Mouse (Mus musculus): ENCODE data around the gene Faim2. TPM values are rescaled to one million over a fixed set of nuclear protein-coding genes. Genes with fewer than 3 reads are reported as not detected.
A peak's percentile ranks its signal among the peaks of the same experiment; 100 is the strongest.

The Faim2 gene
- polyA plus RNA-seq, 1 experiment from 2014 or later = 6.7 TPM

DNA sequence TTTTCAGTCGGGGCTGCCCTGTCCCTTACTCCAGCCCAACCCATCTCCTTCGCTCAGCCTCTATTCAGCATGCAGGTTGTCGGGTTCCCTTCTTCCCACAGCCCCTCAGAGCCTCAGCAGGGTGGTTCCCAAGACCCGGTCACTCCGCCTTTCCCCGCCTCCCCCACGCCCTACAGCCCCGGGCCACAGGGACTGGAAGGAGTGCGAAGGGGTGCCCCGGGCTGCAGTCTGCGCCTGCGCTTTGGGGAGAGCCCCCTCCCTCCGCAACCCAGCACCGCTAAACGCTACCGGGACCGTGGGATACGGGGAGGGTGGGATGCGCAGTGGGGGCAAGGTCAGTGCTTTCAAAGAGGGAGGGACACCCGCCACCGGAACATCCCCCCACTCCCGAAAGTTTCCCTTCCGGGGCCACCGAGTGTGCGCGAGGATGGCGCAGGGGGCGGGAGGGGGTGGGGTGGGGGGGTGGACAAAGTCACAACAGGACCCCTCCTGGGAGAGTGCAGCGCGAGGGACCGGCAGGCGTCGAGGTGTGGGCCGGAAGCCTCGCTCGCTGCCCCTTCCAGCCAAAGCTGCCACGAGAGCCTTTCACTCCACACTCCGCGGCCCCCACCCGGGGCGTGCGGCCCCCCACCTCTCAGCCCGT lies 70.9 kb downstream of the Faim2 start:
- peak; percentile 80 for ATAC-seq (ENCODE audit: low FRiP score, low read depth)
- Histone ChIP-seq H3K27me3 (replicated peaks) (no peaks in the 10 kb centered on the region), H3K4me3 (peak overlapping the region; percentile 79), H3K27ac (peak overlapping the region; percentile 72), H3K4me1 (peaks cover 49% of the 10 kb centered on the region), H3K9ac (peak overlapping the region; percentile 78), H3K4me2 (replicated peaks) (peak overlapping the region; percentile 86), H3K36me3 (no peaks in the 10 kb centered on the region; the same call in 1 of the 2 replicates), H3K9me3 (no peaks in the 10 kb centered on the region)
- under 1% methylated on average over 42 of the region's 43 CpGs for WGBS

DNA sequence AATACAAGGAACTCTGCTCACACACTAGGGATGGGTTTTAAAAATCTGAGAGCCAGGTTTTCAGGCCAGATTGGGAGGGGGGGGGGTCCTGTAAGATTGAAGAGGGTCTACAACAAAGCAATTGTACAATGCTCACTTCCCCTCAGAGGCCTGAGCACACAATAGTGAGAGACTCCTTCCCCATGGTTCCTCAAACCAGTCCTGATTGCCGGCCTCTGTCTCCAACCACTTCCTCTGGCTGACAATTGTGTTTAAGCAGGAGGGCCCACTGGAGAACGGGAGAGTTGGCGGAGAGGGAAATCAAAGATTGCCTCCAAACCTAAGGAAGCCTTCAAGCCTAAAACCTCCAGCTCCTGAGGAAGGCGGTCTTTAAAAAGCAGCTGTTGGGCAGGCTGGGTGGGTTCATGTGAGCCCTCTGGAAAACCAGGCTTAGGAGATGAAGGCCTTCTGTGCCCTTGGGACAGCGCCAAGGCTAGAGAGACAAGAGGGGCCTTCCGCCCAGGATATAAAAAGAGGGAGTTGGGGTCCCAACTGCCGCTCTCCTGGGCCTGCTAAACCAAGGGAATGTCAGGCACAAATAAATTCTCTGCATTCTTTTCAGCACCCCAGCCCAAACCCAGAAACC lies 71.5 kb downstream of the Faim2 start:
- peak overlapping the region; percentile 86 for H3K4me2 ChIP-seq (replicated peaks)
- H3K27me3 ChIP-seq (replicated peaks) = no peaks in the 10 kb centered on the region
- peak overlapping the region; percentile 79 for H3K4me3 ChIP-seq
- H3K9ac ChIP-seq = peak overlapping the region; percentile 78
- WGBS = 16% methylated on average over 7 of the region's 7 CpGs
- H3K36me3 ChIP-seq = peaks cover 3% of the 10 kb centered on the region; the same call in 1 of the 2 replicates
- no peak for ATAC-seq (ENCODE audit: low FRiP score, low read depth)
- H3K9me3 ChIP-seq = no peaks in the 10 kb centered on the region
- H3K4me1 ChIP-seq = peaks cover 49% of the 10 kb centered on the region
- peak overlapping the region; percentile 72 for H3K27ac ChIP-seq

DNA sequence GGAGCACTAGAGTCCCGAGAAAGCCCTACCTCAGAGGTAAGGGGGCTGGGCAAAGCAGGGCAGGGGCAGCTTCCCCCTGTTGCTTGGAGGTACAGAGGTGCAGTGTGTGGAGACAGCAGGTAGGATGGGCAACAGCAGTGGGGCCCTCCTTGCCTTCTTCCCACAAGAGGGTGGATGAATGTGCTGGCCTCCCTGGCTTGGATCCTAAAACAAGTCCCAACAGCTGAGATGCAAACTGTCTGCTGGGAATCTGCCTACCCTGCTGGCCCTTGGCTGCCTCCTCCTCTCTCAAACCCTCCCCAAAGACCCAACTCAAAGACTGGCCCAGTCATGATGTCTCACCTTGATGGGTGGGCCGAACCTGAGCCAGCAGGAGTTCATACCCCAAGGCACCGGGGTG lies 72.5 kb downstream of the Faim2 start:
- Histone ChIP-seq H3K4me1 (peaks cover 49% of the 10 kb centered on the region), H3K36me3 (peaks cover 3% of the 10 kb centered on the region; the same call in 1 of the 2 replicates), H3K27ac (no peak overlapping the region), H3K27me3 (replicated peaks) (no peaks in the 10 kb centered on the region), H3K9me3 (no peaks in the 10 kb centered on the region), H3K4me3 (no peak overlapping the region), H3K4me2 (replicated peaks) (peak overlapping the region; percentile 86), H3K9ac (0 out of 2 replicates have a peak overlapping the region, but pooled peaks have one; percentile 13)
- ATAC-seq (ENCODE audit: low FRiP score, low read depth) = no peak
- 78% methylated on average over 3 of the region's 3 CpGs for WGBS

GRCm38 (mm10) chr15:99454585-99455279 lies 73.2 kb downstream of the Faim2 start:
- Histone ChIP-seq H3K27ac (no peak overlapping the region), H3K9me3 (no peaks in the 10 kb centered on the region), H3K27me3 (replicated peaks) (no peaks in the 10 kb centered on the region), H3K9ac (0 out of 2 replicates have a peak overlapping the region, but pooled peaks have one; percentile 13), H3K36me3 (peaks cover 3% of the 10 kb centered on the region; the same call in 1 of the 2 replicates), H3K4me2 (replicated peaks) (peak overlapping the region; percentile 86), H3K4me3 (no peak overlapping the region), H3K4me1 (peaks cover 49% of the 10 kb centered on the region)
- 83% methylated on average over 7 of the region's 7 CpGs for WGBS
- no peak for ATAC-seq (ENCODE audit: low FRiP score, low read depth)

DNA sequence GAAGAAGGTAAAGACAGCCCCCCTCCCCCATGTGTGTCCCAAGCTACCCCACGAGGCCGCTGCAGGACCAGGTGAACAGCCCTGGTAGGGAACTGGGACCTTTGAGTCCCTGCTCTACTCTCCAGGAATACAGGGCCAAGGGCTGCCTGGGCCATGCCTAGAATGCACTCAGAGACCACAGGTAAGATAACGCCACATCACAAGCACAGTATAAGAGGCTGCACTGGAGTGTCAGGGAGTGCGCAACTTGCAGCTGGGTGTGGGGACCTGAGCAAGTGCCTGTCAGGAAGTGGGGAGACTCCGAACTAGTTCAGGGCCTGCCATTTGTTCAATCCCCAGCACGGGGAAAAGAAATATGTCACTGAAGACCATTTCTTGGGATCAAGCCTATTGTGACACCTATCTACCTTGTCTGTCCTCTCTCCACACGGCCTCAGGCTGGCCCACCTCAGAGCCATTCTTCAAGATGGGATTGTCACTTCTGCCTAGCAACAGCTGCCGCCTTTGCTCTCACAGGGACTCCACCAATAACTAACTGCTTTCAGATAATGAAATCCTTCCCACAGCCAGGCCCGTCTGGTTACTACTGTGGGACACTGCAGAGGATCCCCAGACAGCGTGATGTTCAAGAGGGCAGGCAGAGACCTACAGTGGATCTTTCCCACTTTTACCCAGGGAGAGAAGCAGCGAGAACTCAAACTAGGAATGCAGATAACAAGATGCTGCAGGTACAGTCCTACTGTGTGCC lies 74.6 kb downstream of the Faim2 start:
- no peak for ATAC-seq (ENCODE audit: low FRiP score, low read depth)
- no peak overlapping the region for H3K4me3 ChIP-seq
- no peak overlapping the region; the same call in 1 of the 2 replicates for H3K27ac ChIP-seq
- no peaks in the 10 kb centered on the region for H3K9me3 ChIP-seq
- H3K27me3 ChIP-seq (replicated peaks) = no peaks in the 10 kb centered on the region
- peaks cover 7% of the 10 kb centered on the region; the same call in 1 of the 2 replicates for H3K36me3 ChIP-seq
- 0 out of 2 replicates have a peak overlapping the region, but pooled peaks have one; percentile 2 for H3K4me2 ChIP-seq (replicated peaks)
- H3K9ac ChIP-seq = no peak overlapping the region
- peaks cover 51% of the 10 kb centered on the region for H3K4me1 ChIP-seq
- WGBS = 79% methylated on average over 11 of the region's 11 CpGs

DNA sequence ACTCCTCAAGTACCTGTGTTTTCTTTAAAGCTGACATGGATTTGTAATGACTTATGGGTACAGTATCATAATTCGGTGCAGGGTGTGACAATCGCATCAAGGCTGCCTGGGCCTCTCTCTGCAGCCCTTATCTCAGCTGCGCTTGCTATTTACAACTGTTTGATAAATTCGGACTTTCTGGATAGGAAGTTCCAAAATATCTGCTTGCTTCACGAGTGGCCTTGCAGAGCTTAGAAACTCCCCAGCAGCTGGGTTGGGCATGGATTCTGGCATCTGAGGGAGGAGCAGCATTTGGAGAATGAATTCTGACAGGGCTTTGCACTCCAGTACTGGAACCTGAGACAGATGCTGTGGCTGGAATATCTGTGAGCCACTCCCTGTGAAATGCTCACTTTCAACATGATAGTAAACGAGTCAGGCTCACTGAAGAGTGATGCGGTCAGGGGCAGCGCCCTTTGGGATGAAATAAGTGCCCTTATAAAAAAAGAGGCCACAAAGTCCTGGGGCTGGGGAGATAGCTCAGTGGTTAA lies 78.1 kb downstream of the Faim2 start:
- Histone ChIP-seq H3K36me3 (0 out of 2 replicates have a peak, but pooled peaks cover 7% of the 10 kb centered on the region), H3K4me2 (replicated peaks) (no peak overlapping the region), H3K4me1 (peaks cover 23% of the 10 kb centered on the region; the same call in 1 of the 2 replicates), H3K27ac (no peak overlapping the region), H3K9ac (no peak overlapping the region), H3K4me3 (no peak overlapping the region), H3K27me3 (replicated peaks) (no peaks in the 10 kb centered on the region), H3K9me3 (no peaks in the 10 kb centered on the region)
- ATAC-seq (ENCODE audit: low FRiP score, low read depth) = no peak
- 89% methylated on average over 8 of the region's 8 CpGs for WGBS

- no peak overlapping the region for H3K4me3 ChIP-seq
- H3K27ac ChIP-seq = no peak overlapping the region
- 78% methylated on average over 9 of the region's 9 CpGs for WGBS
- H3K27me3 ChIP-seq (replicated peaks) = no peaks in the 10 kb centered on the region
- ATAC-seq (ENCODE audit: low FRiP score, low read depth) = no peak
- H3K36me3 ChIP-seq = 0 out of 2 replicates have a peak, but pooled peaks cover 7% of the 10 kb centered on the region
- H3K4me1 ChIP-seq = peaks cover 18% of the 10 kb centered on the region; the same call in 1 of the 2 replicates
- H3K4me2 ChIP-seq (replicated peaks) = no peak overlapping the region
- H3K9ac ChIP-seq = no peak overlapping the region
- no peaks in the 10 kb centered on the region for H3K9me3 ChIP-seq
These were observed 78.7 kb downstream of the Faim2 start for GRCm38 (mm10) chr15:99449131-99449750.

Other genes starting within 250 kb of the Faim2 start
- 77.0 and 80.6 TPM in 2 replicates for gene Prpf40b, start 233.1 kb downstream of the Faim2 start, polyA plus RNA-seq (2016; fragmentation: Nextera tagmentation; extraction: Ambion mirVana)
- 0.51 and 0.56 TPM in 2 replicates for gene Fam186b, start 232.3 kb downstream of the Faim2 start, polyA plus RNA-seq (2016; fragmentation: Nextera tagmentation; extraction: Ambion mirVana)
- gene Fmnl3, start 157.7 kb downstream of the Faim2 start, polyA plus RNA-seq (2016; fragmentation: Nextera tagmentation; extraction: Ambion mirVana) = 15.1 and 16.1 TPM in 2 replicates
- 245 and 247 TPM in 2 replicates for gene Tmbim6, start 135.3 kb downstream of the Faim2 start, polyA plus RNA-seq (2016; fragmentation: Nextera tagmentation; extraction: Ambion mirVana)
- gene Nckap5l, start 70.4 kb downstream of the Faim2 start, polyA plus RNA-seq (2016; fragmentation: Nextera tagmentation; extraction: Ambion mirVana) = 15.4 and 17.2 TPM in 2 replicates
- gene Bcdin3d, start 53.4 kb downstream of the Faim2 start, polyA plus RNA-seq (2016; fragmentation: Nextera tagmentation; extraction: Ambion mirVana) = 17.0 and 17.4 TPM in 2 replicates
- gene Aqp2, start 50.9 kb upstream of the Faim2 start, polyA plus RNA-seq (2016; fragmentation: Nextera tagmentation; extraction: Ambion mirVana) = not detected in 2 replicates
- 2.3 and 2.9 TPM in 2 replicates for gene Aqp5, start 62.6 kb upstream of the Faim2 start, polyA plus RNA-seq (2016; fragmentation: Nextera tagmentation; extraction: Ambion mirVana)
- 0.60 and 1.1 TPM in 2 replicates for gene Aqp6, start 73.2 kb upstream of the Faim2 start, polyA plus RNA-seq (2016; fragmentation: Nextera tagmentation; extraction: Ambion mirVana)
- 207 and 218 TPM in 2 replicates for gene Racgap1, start 123.5 kb upstream of the Faim2 start, polyA plus RNA-seq (2016; fragmentation: Nextera tagmentation; extraction: Ambion mirVana)
- 54.3 and 62.6 TPM in 2 replicates for gene Asic1, start 142.2 kb upstream of the Faim2 start, polyA plus RNA-seq (2016; fragmentation: Nextera tagmentation; extraction: Ambion mirVana)
- 142 and 146 TPM in 2 replicates for gene Smarcd1, start 174.0 kb upstream of the Faim2 start, polyA plus RNA-seq (2016; fragmentation: Nextera tagmentation; extraction: Ambion mirVana)
- not detected in 2 replicates for gene Gm17349, start 177.3 kb upstream of the Faim2 start, polyA plus RNA-seq (2016; fragmentation: Nextera tagmentation; extraction: Ambion mirVana)
- 0.97 and 1.4 TPM in 2 replicates for gene Gpd1, start 189.3 kb upstream of the Faim2 start, polyA plus RNA-seq (2016; fragmentation: Nextera tagmentation; extraction: Ambion mirVana)
- gene Cox14, start 197.5 kb upstream of the Faim2 start, polyA plus RNA-seq (2016; fragmentation: Nextera tagmentation; extraction: Ambion mirVana) = 169 and 170 TPM in 2 replicates
- gene Cers5, start 244.7 kb upstream of the Faim2 start, polyA plus RNA-seq (2016; fragmentation: Nextera tagmentation; extraction: Ambion mirVana) = 65.6 and 67.3 TPM in 2 replicates

Measured in neural tube, embryonic 12.5 days (tissue).